ENCODE assay signal across 8 mouse cellular contexts in the genomic region with DNA sequence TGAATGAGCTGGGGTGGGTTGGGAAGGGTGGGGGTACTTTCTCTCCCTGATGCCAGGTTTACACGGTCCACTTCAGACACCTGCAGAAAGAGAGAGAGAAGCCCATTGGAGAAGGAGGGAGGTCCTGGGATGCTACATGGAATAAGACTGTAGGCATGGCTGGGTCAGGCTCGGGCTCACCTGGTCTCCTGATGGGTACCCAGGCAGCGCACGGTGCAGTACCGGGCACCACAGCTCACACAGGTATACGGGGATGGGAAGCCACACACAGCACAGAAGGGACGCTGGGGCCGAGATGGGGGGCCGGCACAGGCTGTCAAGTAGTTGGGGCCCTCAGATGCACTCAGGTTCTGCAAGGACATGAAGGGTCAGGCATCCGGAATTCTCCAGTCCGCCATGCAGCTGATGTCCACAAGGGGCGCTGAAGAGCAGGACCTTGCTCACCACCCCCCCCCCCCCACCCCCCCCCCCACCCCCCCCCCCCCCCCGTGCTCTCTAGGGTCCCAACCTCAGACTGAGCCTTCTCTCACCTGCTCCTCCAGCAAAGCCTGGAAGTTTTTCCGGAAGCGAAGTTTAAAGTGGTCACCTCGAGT. TPM values are rescaled to one million over a fixed set of nuclear protein-coding genes. Genes with fewer than 3 reads are reported as not detected.
A peak's percentile ranks its signal among the peaks of the same experiment; 100 is the strongest.
DNase-seq lines count a peak whose midpoint lies in the region; ATAC-seq and TF ChIP-seq lines count a peak whose summit lies in the region.

No protein-coding gene starts in this region.

- peaks cover 39% of the 10 kb centered on the region for H3K36me3 ChIP-seq in heart, embryonic 12.5 days
- no peaks in the 10 kb centered on the region; the same call in 1 of the 2 replicates for H3K36me3 ChIP-seq in testis, adult 2 months (ENCODE audit: control insufficient read depth, insufficient read depth, low read length)

- peaks cover 8% of the 10 kb centered on the region for H3K4me1 ChIP-seq in heart, embryonic 12.5 days (replicated peaks)
- peaks cover 7% of the 10 kb centered on the region for H3K4me1 ChIP-seq in testis, adult 2 months (ENCODE audit: control insufficient read depth, insufficient read depth, low read length)

- no peak for ATAC-seq in heart, embryonic 12.5 days (ENCODE audit: insufficient number of reproducible peaks, low FRiP score)

- H3K9ac ChIP-seq in heart, embryonic 12.5 days: no peak overlapping the region

- H3K9me3 ChIP-seq in heart, embryonic 12.5 days (replicated peaks): no peaks in the 10 kb centered on the region

- 62% methylated on average over 14 of the region's 16 CpGs for WGBS in heart, embryonic 12.5 days

- DNase-seq in heart, postnatal 36 days: peak; percentile 52 to 74
- DNase-seq in testis, postnatal 14 days (ENCODE audit: low spot score): no peak
- peak; percentile 39 for DNase-seq in cerebellum, adult 9-11 months
- peak; percentile 67 for DNase-seq in lung, postnatal 14 days
- no peak for DNase-seq in ovary, postnatal 10 days (ENCODE audit: low spot score)
- no peak for DNase-seq in left cerebral cortex, postnatal 10 days (ENCODE audit: extremely low spot score in 1 of 2, low spot score in 2 of 2)

- TF ChIP-seq CTCF in testis, adult 2 months (IDR thresholded peaks at IDR 0.05; ENCODE audit: control insufficient read depth, insufficient read depth, insufficient replicate concordance, low read depth, low read length): peak; percentile 52; the same call in 1 of the 2 replicates

- TF ChIP-seq POLR2A in testis, adult 2 months (IDR thresholded peaks at IDR 0.05; ENCODE audit: control insufficient read depth, low read depth, low read length): no peak

- no peaks in the 10 kb centered on the region for H3K27me3 ChIP-seq in heart, embryonic 12.5 days (replicated peaks)
- no peaks in the 10 kb centered on the region for H3K27me3 ChIP-seq in testis, adult 2 months (ENCODE audit: control insufficient read depth, insufficient read depth, low read length)

- intact Hi-C loops in heart, postnatal 36 days (cut with DNase I): no loop called here
- intact Hi-C loops in left cerebral cortex, postnatal 10 days (cut with DNase I): no loop called here

- H3K4me2 ChIP-seq in heart, embryonic 12.5 days: no peak overlapping the region

- H3K4me3 ChIP-seq in heart, embryonic 12.5 days: no peak overlapping the region
- H3K4me3 ChIP-seq in testis, adult 2 months (ENCODE audit: control insufficient read depth, low read depth, low read length): no peak overlapping the region

- no peak overlapping the region for H3K27ac ChIP-seq in heart, embryonic 12.5 days (ENCODE audit: poor library complexity, severe bottlenecking)
- H3K27ac ChIP-seq in testis, adult 2 months (ENCODE audit: control insufficient read depth, insufficient read depth, low read depth, low read length): no peak overlapping the region

RNA-seq across cellular contexts. Expression of a gene that starts 4.4 kb away (rescaled TPM):
- total RNA-seq in heart, postnatal 36 days (2021): 10 to 100 TPM; 36.9 to 45.6 TPM
- polyA plus RNA-seq in heart, embryonic 12.5 days (2016; fragmentation: Nextera tagmentation; extraction: Ambion mirVana): 42.7 and 48.6 TPM in 2 replicates
- 15.3 and 16.3 TPM in 2 replicates for polyA plus RNA-seq in testis, adult 2 months (2012; rRNA removed)
- 10 to 100 TPM; 32.5 to 39.6 TPM for total RNA-seq in left cerebral cortex, postnatal 10 days (2021)

RNA-seq across cellular contexts. Expression of a gene that starts 5.4 kb away (rescaled TPM):
- 10 to 100 TPM; 58.2 to 67.8 TPM for total RNA-seq in heart, postnatal 36 days (2021)
- 74.4 and 78.1 TPM in 2 replicates for polyA plus RNA-seq in heart, embryonic 12.5 days (2016; fragmentation: Nextera tagmentation; extraction: Ambion mirVana)
- 308 and 386 TPM in 2 replicates for polyA plus RNA-seq in testis, adult 2 months (2012; rRNA removed)
- 10 to 100 TPM; 77.5 to 84.5 TPM for total RNA-seq in left cerebral cortex, postnatal 10 days (2021)

RNA-seq across cellular contexts. Expression of a gene that starts 16.0 kb away (rescaled TPM):
- total RNA-seq in heart, postnatal 36 days (2021): 10 to 100 TPM in 1 of 2 experiments, 1 to 10 TPM in 1; 9.8 to 11.3 TPM
- polyA plus RNA-seq in heart, embryonic 12.5 days (2016; fragmentation: Nextera tagmentation; extraction: Ambion mirVana): 1.9 and 2.1 TPM in 2 replicates
- 0.25 and 0.58 TPM in 2 replicates for polyA plus RNA-seq in testis, adult 2 months (2012; rRNA removed)
- total RNA-seq in left cerebral cortex, postnatal 10 days (2021): not detected

RNA-seq across cellular contexts. Expression of a gene that starts 29.4 kb away (rescaled TPM):
- 100 to 1,000 TPM; 178 to 185 TPM for total RNA-seq in heart, postnatal 36 days (2021)
- polyA plus RNA-seq in heart, embryonic 12.5 days (2016; fragmentation: Nextera tagmentation; extraction: Ambion mirVana): 245 and 251 TPM in 2 replicates
- 71.3 and 76.5 TPM in 2 replicates for polyA plus RNA-seq in testis, adult 2 months (2012; rRNA removed)
- 100 to 1,000 TPM; 226 to 227 TPM for total RNA-seq in left cerebral cortex, postnatal 10 days (2021)

RNA-seq across cellular contexts. Expression of a gene that starts 43.8 kb away (rescaled TPM):
- under 1 TPM in 1 of 2 experiments, not detected in 1; 0.11 TPM for total RNA-seq in heart, postnatal 36 days (2021)
- 0.12 TPM in 1 of 2 replicates, not detected in the other for polyA plus RNA-seq in heart, embryonic 12.5 days (2016; fragmentation: Nextera tagmentation; extraction: Ambion mirVana)
- 0.84 and 1.9 TPM in 2 replicates for polyA plus RNA-seq in testis, adult 2 months (2012; rRNA removed)
- 100 to 1,000 TPM; 200 to 207 TPM for total RNA-seq in left cerebral cortex, postnatal 10 days (2021)

Comparison
In these comparisons a context has a peak if more than half of its experiments do, and no peak if none do; other contexts are left out.
1. DNase-seq: peak in heart, postnatal 36 days (2 of 2), cerebellum, adult 9-11 months (single experiment) and lung, postnatal 14 days (single experiment); none in testis, postnatal 14 days (single experiment), ovary, postnatal 10 days (single experiment) and left cerebral cortex, postnatal 10 days (0 of 2).
2. RNA of a gene that starts 16.0 kb away (total RNA-seq): 9.8 to 11.3 TPM in heart, postnatal 36 days; not detected in left cerebral cortex, postnatal 10 days; every median in the first group is over 10 times any median in the second.